Mouse (Mus musculus): ENCODE measurements at regions not wholly inside any gene's neighbourhood (a gene's known extent, or its start where the extent isn't known, plus 50 kb on each side); places are given as distances from the start of the nearest gene placed in this dataset.

DNA sequence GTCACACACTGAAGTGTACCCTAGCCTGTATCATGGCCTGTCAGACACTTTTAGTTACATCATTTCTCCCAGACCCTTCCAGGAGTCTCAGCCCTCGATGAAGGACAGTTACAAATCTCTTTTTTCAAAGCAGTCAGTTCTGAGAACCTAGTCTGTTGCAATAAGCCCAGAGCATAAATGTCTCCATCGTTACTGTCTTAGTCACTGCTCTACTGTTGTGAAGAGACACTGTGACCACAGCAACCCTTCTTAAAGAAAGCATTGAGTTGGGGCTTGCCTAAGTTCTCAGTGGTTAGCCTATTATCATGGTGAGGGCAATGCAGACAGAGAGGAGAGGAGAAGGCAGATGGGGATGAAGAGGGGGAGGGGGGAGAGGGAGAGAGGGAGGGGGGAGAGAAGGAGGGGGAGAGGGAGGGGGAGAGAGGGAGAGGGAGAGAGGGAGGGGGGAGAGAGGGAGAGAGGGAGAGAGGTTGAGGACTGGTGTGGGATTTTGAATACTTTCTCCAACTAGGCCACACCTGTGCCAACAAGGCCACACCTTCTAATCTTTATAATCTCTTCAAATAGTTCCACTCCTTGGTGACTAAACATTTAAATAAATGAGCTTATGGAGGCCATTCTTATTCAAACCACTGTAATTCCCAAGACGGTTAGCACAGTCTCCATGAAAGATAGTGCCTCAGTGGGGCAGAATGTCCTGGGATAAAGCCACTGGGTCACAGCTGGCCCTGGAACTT is 259.4 kb downstream of the Kcnrg start:
- Histone ChIP-seq H3K4me2 (ENCODE audit: low read depth, low read length, severe bottlenecking) (no peak overlapping the region), H3K4me3 (ENCODE audit: low read depth, low read length) (no peak overlapping the region), H3K9ac (ENCODE audit: low read length) (no peak overlapping the region), H3K27ac (ENCODE audit: low read depth, low read length) (no peak overlapping the region), H3K27me3 (ENCODE audit: control insufficient read depth, insufficient read depth, low read length) (no peaks in the 10 kb centered on the region), H3K36me3 (ENCODE audit: control insufficient read depth, insufficient read depth, low read length) (no peaks in the 10 kb centered on the region), H3K4me1 (replicated peaks; ENCODE audit: control insufficient read depth, insufficient read depth, low read length) (no peaks in the 10 kb centered on the region), H3K9me3 (ENCODE audit: control insufficient read depth, low read length) (no peaks in the 10 kb centered on the region)
- no peak for ATAC-seq (replicated peaks; ENCODE audit: low FRiP score)
- no peak for DNase-seq (ENCODE audit: low spot score)
- 59% methylated on average over 3 of the region's 3 CpGs for WGBS

GRCm38 (mm10) chr14:61874206-61874605 is 266.9 kb downstream of the Kcnrg start:
- ATAC-seq (replicated peaks; ENCODE audit: low FRiP score) (no peak), DNase-seq (ENCODE audit: low spot score) (no peak)
- Histone ChIP-seq H3K27me3 (ENCODE audit: control insufficient read depth, insufficient read depth, low read length) (no peaks in the 10 kb centered on the region), H3K4me3 (ENCODE audit: low read depth, low read length) (no peak overlapping the region), H3K4me2 (ENCODE audit: low read depth, low read length, severe bottlenecking) (no peak overlapping the region), H3K36me3 (ENCODE audit: control insufficient read depth, insufficient read depth, low read length) (no peaks in the 10 kb centered on the region), H3K27ac (ENCODE audit: low read depth, low read length) (no peak overlapping the region), H3K9ac (ENCODE audit: low read length) (no peak overlapping the region), H3K4me1 (replicated peaks; ENCODE audit: control insufficient read depth, insufficient read depth, low read length) (no peaks in the 10 kb centered on the region), H3K9me3 (ENCODE audit: control insufficient read depth, low read length) (no peaks in the 10 kb centered on the region)

GRCm38 (mm10) chr14:61879416-61879815 is 272.2 kb downstream of the Kcnrg start:
- 86% methylated on average over 2 of the region's 2 CpGs for WGBS
- no peak overlapping the region for H3K9ac ChIP-seq (ENCODE audit: low read length)
- no peak overlapping the region for H3K4me2 ChIP-seq (ENCODE audit: low read depth, low read length, severe bottlenecking)
- DNase-seq (ENCODE audit: low spot score): no peak
- H3K27me3 ChIP-seq (ENCODE audit: control insufficient read depth, insufficient read depth, low read length): no peaks in the 10 kb centered on the region
- H3K4me3 ChIP-seq (ENCODE audit: low read depth, low read length): no peak overlapping the region
- H3K9me3 ChIP-seq (ENCODE audit: control insufficient read depth, low read length): no peaks in the 10 kb centered on the region
- H3K27ac ChIP-seq (ENCODE audit: low read depth, low read length): no peak overlapping the region
- ATAC-seq (replicated peaks; ENCODE audit: low FRiP score): no peak
- H3K4me1 ChIP-seq (replicated peaks; ENCODE audit: control insufficient read depth, insufficient read depth, low read length): no peaks in the 10 kb centered on the region
- no peaks in the 10 kb centered on the region for H3K36me3 ChIP-seq (ENCODE audit: control insufficient read depth, insufficient read depth, low read length)

- H3K27me3 ChIP-seq (ENCODE audit: control insufficient read depth, insufficient read depth, low read length): no peaks in the 10 kb centered on the region
- DNase-seq (ENCODE audit: low spot score) (no peak), ATAC-seq (replicated peaks; ENCODE audit: low FRiP score) (no peak)
- H3K4me3 ChIP-seq (ENCODE audit: low read depth, low read length): no peak overlapping the region
- no peaks in the 10 kb centered on the region for H3K9me3 ChIP-seq (ENCODE audit: control insufficient read depth, low read length)
- no peak overlapping the region for H3K9ac ChIP-seq (ENCODE audit: low read length)
- H3K36me3 ChIP-seq (ENCODE audit: control insufficient read depth, insufficient read depth, low read length): no peaks in the 10 kb centered on the region
- 74% methylated on average over 9 of the region's 9 CpGs for WGBS
- H3K27ac ChIP-seq (ENCODE audit: low read depth, low read length): no peak overlapping the region
- no peaks in the 10 kb centered on the region for H3K4me1 ChIP-seq (replicated peaks; ENCODE audit: control insufficient read depth, insufficient read depth, low read length)
- H3K4me2 ChIP-seq (ENCODE audit: low read depth, low read length, severe bottlenecking): no peak overlapping the region
These were observed 273.4 kb downstream of the Kcnrg start for GRCm38 (mm10) chr14:61880514-61881259.

GRCm38 (mm10) chr14:61885241-61886015 is 278.2 kb downstream of the Kcnrg start:
- DNase-seq (ENCODE audit: low spot score) (no peak), ATAC-seq (replicated peaks; ENCODE audit: low FRiP score) (no peak)
- Histone ChIP-seq H3K4me3 (ENCODE audit: low read depth, low read length) (no peak overlapping the region), H3K27me3 (ENCODE audit: control insufficient read depth, insufficient read depth, low read length) (no peaks in the 10 kb centered on the region), H3K27ac (ENCODE audit: low read depth, low read length) (no peak overlapping the region), H3K36me3 (ENCODE audit: control insufficient read depth, insufficient read depth, low read length) (no peaks in the 10 kb centered on the region), H3K4me2 (ENCODE audit: low read depth, low read length, severe bottlenecking) (no peak overlapping the region), H3K9me3 (ENCODE audit: control insufficient read depth, low read length) (no peaks in the 10 kb centered on the region), H3K9ac (ENCODE audit: low read length) (no peak overlapping the region), H3K4me1 (replicated peaks; ENCODE audit: control insufficient read depth, insufficient read depth, low read length) (no peaks in the 10 kb centered on the region)
- WGBS: 89% methylated on average over 6 of the region's 6 CpGs

DNA sequence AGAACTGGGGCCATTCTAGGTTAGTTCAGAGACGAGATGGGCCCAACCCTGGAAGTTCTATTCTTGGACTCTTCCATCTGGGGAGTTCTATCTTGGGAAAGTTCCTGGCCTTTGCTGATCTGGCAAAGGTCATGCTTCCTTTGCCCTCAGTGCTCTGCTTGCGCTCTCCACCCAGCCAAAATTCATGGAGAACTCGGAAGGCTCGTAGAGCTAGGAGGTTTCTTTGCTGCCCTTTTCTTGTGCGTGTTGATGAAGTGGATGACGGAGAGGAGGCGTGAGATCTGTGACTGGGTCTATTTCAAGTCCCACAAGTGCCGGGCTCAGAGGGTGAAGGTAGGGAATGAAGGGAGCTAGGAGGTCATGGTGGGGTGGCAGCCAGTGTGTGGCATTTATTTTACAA is 282.4 kb downstream of the Kcnrg start:
- Histone ChIP-seq H3K27me3 (ENCODE audit: control insufficient read depth, insufficient read depth, low read length) (no peaks in the 10 kb centered on the region), H3K4me1 (replicated peaks; ENCODE audit: control insufficient read depth, insufficient read depth, low read length) (no peaks in the 10 kb centered on the region), H3K4me2 (ENCODE audit: low read depth, low read length, severe bottlenecking) (no peak overlapping the region), H3K27ac (ENCODE audit: low read depth, low read length) (no peak overlapping the region), H3K9me3 (ENCODE audit: control insufficient read depth, low read length) (no peaks in the 10 kb centered on the region), H3K36me3 (ENCODE audit: control insufficient read depth, insufficient read depth, low read length) (no peaks in the 10 kb centered on the region), H3K4me3 (ENCODE audit: low read depth, low read length) (no peak overlapping the region), H3K9ac (ENCODE audit: low read length) (no peak overlapping the region)
- ATAC-seq (replicated peaks; ENCODE audit: low FRiP score): no peak
- WGBS: 90% methylated on average over 8 of the region's 8 CpGs
- DNase-seq (ENCODE audit: low spot score): no peak

- Histone ChIP-seq H3K4me1 (replicated peaks; ENCODE audit: control insufficient read depth, insufficient read depth, low read length) (no peaks in the 10 kb centered on the region), H3K4me2 (ENCODE audit: low read depth, low read length, severe bottlenecking) (no peak overlapping the region), H3K27me3 (ENCODE audit: control insufficient read depth, insufficient read depth, low read length) (no peaks in the 10 kb centered on the region), H3K9ac (ENCODE audit: low read length) (no peak overlapping the region), H3K36me3 (ENCODE audit: control insufficient read depth, insufficient read depth, low read length) (no peaks in the 10 kb centered on the region), H3K27ac (ENCODE audit: low read depth, low read length) (no peak overlapping the region), H3K9me3 (ENCODE audit: control insufficient read depth, low read length) (no peaks in the 10 kb centered on the region), H3K4me3 (ENCODE audit: low read depth, low read length) (no peak overlapping the region)
- no peak for ATAC-seq (replicated peaks; ENCODE audit: low FRiP score)
- no peak for DNase-seq (ENCODE audit: low spot score)
- WGBS: 84% methylated on average over 3 of the region's 3 CpGs
These were observed 286.5 kb downstream of the Kcnrg start for GRCm38 (mm10) chr14:61893786-61894185.

DNA sequence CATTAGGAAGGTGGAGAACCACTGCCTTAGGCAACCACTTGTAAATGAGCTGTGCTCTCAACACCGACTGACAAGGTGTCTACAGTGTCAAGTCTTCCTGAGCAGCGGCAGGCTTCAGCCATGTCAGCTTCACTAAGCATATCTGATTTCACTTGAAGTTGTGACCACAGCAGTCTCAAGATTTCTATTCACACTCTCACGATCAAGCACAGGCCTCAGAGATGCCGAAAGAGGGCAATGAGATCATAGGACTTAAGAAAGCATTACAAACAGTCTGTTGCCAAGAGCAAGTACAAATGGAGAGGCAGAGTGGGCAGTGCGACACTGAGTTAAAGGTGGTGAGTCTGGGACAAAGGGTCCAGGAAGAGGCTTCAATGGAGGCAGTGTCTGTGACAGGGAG is 289.6 kb downstream of the Kcnrg start:
- Histone ChIP-seq H3K4me3 (ENCODE audit: low read depth, low read length) (no peak overlapping the region), H3K4me1 (replicated peaks; ENCODE audit: control insufficient read depth, insufficient read depth, low read length) (no peaks in the 10 kb centered on the region), H3K27me3 (ENCODE audit: control insufficient read depth, insufficient read depth, low read length) (no peaks in the 10 kb centered on the region), H3K9me3 (ENCODE audit: control insufficient read depth, low read length) (no peaks in the 10 kb centered on the region), H3K9ac (ENCODE audit: low read length) (no peak overlapping the region), H3K4me2 (ENCODE audit: low read depth, low read length, severe bottlenecking) (no peak overlapping the region), H3K36me3 (ENCODE audit: control insufficient read depth, insufficient read depth, low read length) (no peaks in the 10 kb centered on the region), H3K27ac (ENCODE audit: low read depth, low read length) (no peak overlapping the region)
- ATAC-seq (replicated peaks; ENCODE audit: low FRiP score): no peak
- WGBS: 88% methylated on average over 5 of the region's 5 CpGs
- DNase-seq (ENCODE audit: low spot score): no peak

Measured in forebrain, embryonic 11.5 days (tissue).